Mouse (Mus musculus): ENCODE data around the gene Nudt4.

Gene Nudt4

DNA sequence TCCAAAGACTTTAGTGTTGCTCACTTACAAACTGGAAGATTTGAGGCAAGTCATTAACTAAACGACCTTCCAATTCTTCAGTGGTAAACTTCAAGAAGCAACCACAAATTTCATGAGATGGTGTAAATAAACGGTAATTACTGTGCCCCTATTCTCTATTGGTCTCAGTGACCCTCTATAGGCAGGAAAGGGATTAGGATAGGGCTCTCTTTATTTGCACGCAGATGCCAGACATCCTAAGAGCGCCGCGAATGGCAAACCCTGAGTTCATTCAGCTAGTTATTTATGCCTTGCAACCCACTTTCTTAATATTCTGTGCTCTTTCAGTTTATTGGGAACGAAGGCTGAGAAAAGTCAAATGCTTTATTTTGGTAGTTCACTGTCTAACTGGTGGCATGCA, 62.9 kb downstream of the Nudt4 start:
- no peak for DNase-seq (ENCODE audit: low spot score)

Data from layer of hippocampus, adult 11-12 months (tissue).